In genomic region chr12:117915826-117916588, GRCm38 (mm10) we compare ENCODE assay signal across 11 mouse cellular contexts.
A peak's percentile ranks its signal among the peaks of the same experiment; 100 is the strongest.
DNase-seq lines count a peak whose midpoint lies in the region; ATAC-seq lines count a peak whose summit lies in the region.
"Had no signal": no experiment of that assay in that cellular context is flagged by ENCODE, and none has a peak within 500 bp of the region (broad histone marks: within the 10 kb centered on the region; RNA-seq: fewer than 3 reads in every experiment).

No protein-coding gene starts in this region.

- H3K27ac ChIP-seq in midbrain, embryonic 16.5 days (ENCODE audit: low read length) = 0 out of 2 replicates have a peak overlapping the region, but pooled peaks have one; percentile 28
- H3K27ac ChIP-seq in midbrain, embryonic 15.5 days = no peak overlapping the region
- H3K27ac ChIP-seq in hindbrain, embryonic 12.5 days = no peak overlapping the region
- H3K27ac ChIP-seq: limb, embryonic 10.5 days had no signal

- WGBS in midbrain, embryonic 16.5 days = 53% methylated on average over 10 of the region's 10 CpGs
- WGBS in midbrain, embryonic 15.5 days = 58% methylated on average over 10 of the region's 10 CpGs
- WGBS in hindbrain, embryonic 12.5 days = 41% methylated on average over 10 of the region's 10 CpGs

- H3K4me3 ChIP-seq in midbrain, embryonic 16.5 days (ENCODE audit: low read depth, low read length) = no peak overlapping the region
- no peak overlapping the region for H3K4me3 ChIP-seq in midbrain, embryonic 15.5 days
- no peak overlapping the region for H3K4me3 ChIP-seq in hindbrain, embryonic 12.5 days
- H3K4me3 ChIP-seq: limb, embryonic 10.5 days had no signal

- H3K36me3 ChIP-seq in midbrain, embryonic 16.5 days (ENCODE audit: control insufficient read depth, insufficient read depth, low read length) = no peaks in the 10 kb centered on the region
- H3K36me3 ChIP-seq in midbrain, embryonic 15.5 days (replicated peaks) = no peaks in the 10 kb centered on the region
- no peaks in the 10 kb centered on the region for H3K36me3 ChIP-seq in hindbrain, embryonic 12.5 days
- H3K36me3 ChIP-seq: limb, embryonic 10.5 days had no signal

- intact Hi-C loops in left cerebral cortex, postnatal 4 days (cut with DNase I) = no loop called here

- no peaks in the 10 kb centered on the region for H3K9me3 ChIP-seq in midbrain, embryonic 16.5 days (replicated peaks; ENCODE audit: control insufficient read depth, low read length, poor library complexity, severe bottlenecking)
- no peaks in the 10 kb centered on the region for H3K9me3 ChIP-seq in midbrain, embryonic 15.5 days
- H3K9me3 ChIP-seq in hindbrain, embryonic 12.5 days (replicated peaks) = no peaks in the 10 kb centered on the region
- H3K9me3 ChIP-seq: limb, embryonic 10.5 days had no signal

- peaks cover 5% of the 10 kb centered on the region; the same call in 1 of the 2 replicates for H3K4me1 ChIP-seq in midbrain, embryonic 16.5 days (ENCODE audit: control insufficient read depth, insufficient read depth, low read length)
- H3K4me1 ChIP-seq in midbrain, embryonic 15.5 days = peaks cover 5% of the 10 kb centered on the region; the same call in 1 of the 2 replicates
- H3K4me1 ChIP-seq in hindbrain, embryonic 12.5 days = peaks cover 24% of the 10 kb centered on the region

- peak; percentile 14 to 46 for DNase-seq in kidney, postnatal 25 days
- DNase-seq in retina, postnatal 1 day = peak; percentile 81
- no peak for DNase-seq in left cerebral cortex, postnatal 4 days
- DNase-seq in adrenal gland, postnatal 25 days = no peak
- no peak for DNase-seq in cerebellum, adult 11-12 months
- DNase-seq: cerebellum, postnatal 14 days; heart, postnatal 10 days had no signal

- H3K4me2 ChIP-seq in midbrain, embryonic 16.5 days (ENCODE audit: low read length) = no peak overlapping the region
- no peak overlapping the region for H3K4me2 ChIP-seq in midbrain, embryonic 15.5 days
- no peak overlapping the region for H3K4me2 ChIP-seq in hindbrain, embryonic 12.5 days (replicated peaks)

- no peak overlapping the region for H3K9ac ChIP-seq in midbrain, embryonic 16.5 days (ENCODE audit: low read depth, low read length)
- no peak overlapping the region for H3K9ac ChIP-seq in midbrain, embryonic 15.5 days
- no peak overlapping the region for H3K9ac ChIP-seq in hindbrain, embryonic 12.5 days

- no peak for ATAC-seq in midbrain, embryonic 16.5 days
- ATAC-seq in midbrain, embryonic 15.5 days (replicated peaks) = no peak
- peak; percentile 53 for ATAC-seq in hindbrain, embryonic 12.5 days (ENCODE audit: low FRiP score)

- H3K27me3 ChIP-seq in midbrain, embryonic 16.5 days (ENCODE audit: control insufficient read depth, insufficient read depth, low read depth, low read length) = no peaks in the 10 kb centered on the region
- H3K27me3 ChIP-seq in midbrain, embryonic 15.5 days (replicated peaks) = no peaks in the 10 kb centered on the region
- H3K27me3 ChIP-seq in hindbrain, embryonic 12.5 days = no peaks in the 10 kb centered on the region

Comparison
In these comparisons a context has a peak if more than half of its experiments do, and no peak if none do; other contexts are left out.
1. DNase-seq: peak in kidney, postnatal 25 days (2 of 2) and retina, postnatal 1 day (single experiment); none in left cerebral cortex, postnatal 4 days (single experiment), adrenal gland, postnatal 25 days (single experiment) and cerebellum, adult 11-12 months (single experiment).